Mouse (Mus musculus) cerebellum, postnatal 14 days (tissue): ENCODE data around the gene Inpp4b.
"Not testable (repeated sequence)": the region's sequence is repeated elsewhere in the genome, so short reads cannot be mapped to it uniquely, and the experiment has no call there.

Source experiments
- DNase-seq, 2 experiments: peaks; one replicate each; pipeline ENCODE4 v3.0.0; 2021; ENCODE audit warnings: mixed read lengths in 2 of 2

Gene Inpp4b

GRCm38 (mm10) chr8:81780166-81780565 lies 437.8 kb downstream of the Inpp4b start:
- no peak for DNase-seq

- DNase-seq, result no peak
These were observed 438.7 kb downstream of the Inpp4b start for GRCm38 (mm10) chr8:81780921-81781675.

GRCm38 (mm10) chr8:81782781-81783180 lies 440.4 kb downstream of the Inpp4b start:
- no peak for DNase-seq

- DNase-seq, result no peak
These were observed 442.4 kb downstream of the Inpp4b start for GRCm38 (mm10) chr8:81784775-81785174.

- DNase-seq, result no peak
These were observed 446.1 kb downstream of the Inpp4b start for GRCm38 (mm10) chr8:81788498-81788897.

- no peak for DNase-seq
These were observed 450.3 kb downstream of the Inpp4b start for GRCm38 (mm10) chr8:81792649-81793048.

GRCm38 (mm10) chr8:81798501-81798900 lies 456.1 kb downstream of the Inpp4b start:
- peak; percentile 56 to 62 for DNase-seq

- no peak for DNase-seq
These were observed 458.4 kb downstream of the Inpp4b start for GRCm38 (mm10) chr8:81800792-81801191.

- peak; percentile 74 to 80 for DNase-seq
These were observed 464.4 kb downstream of the Inpp4b start for GRCm38 (mm10) chr8:81806797-81807196.

GRCm38 (mm10) chr8:81807578-81807977 lies 465.2 kb downstream of the Inpp4b start:
- no peak for DNase-seq

GRCm38 (mm10) chr8:81808406-81808805 lies 466.1 kb downstream of the Inpp4b start:
- no peak for DNase-seq

- DNase-seq, result not testable (repeated sequence)
These were observed 467.1 kb downstream of the Inpp4b start for GRCm38 (mm10) chr8:81809414-81809813.

- DNase-seq, result no peak
These were observed 469.8 kb downstream of the Inpp4b start for GRCm38 (mm10) chr8:81812051-81812751.

GRCm38 (mm10) chr8:81814742-81815141 lies 472.4 kb downstream of the Inpp4b start:
- no peak for DNase-seq

GRCm38 (mm10) chr8:81815551-81815950 lies 473.2 kb downstream of the Inpp4b start:
- no peak for DNase-seq

- no peak for DNase-seq
These were observed 480.8 kb downstream of the Inpp4b start for GRCm38 (mm10) chr8:81823121-81823520.

- no peak for DNase-seq
These were observed 482.6 kb downstream of the Inpp4b start for GRCm38 (mm10) chr8:81824975-81825374.

- no peak for DNase-seq
These were observed 484.1 kb downstream of the Inpp4b start for GRCm38 (mm10) chr8:81826406-81826805.

GRCm38 (mm10) chr8:81827306-81827913 lies 485.1 kb downstream of the Inpp4b start:
- DNase-seq, result no peak

- peak; percentile 41 to 65 for DNase-seq
These were observed 489.1 kb downstream of the Inpp4b start for GRCm38 (mm10) chr8:81831430-81831829.

- no peak for DNase-seq
These were observed 491.5 kb downstream of the Inpp4b start for GRCm38 (mm10) chr8:81833852-81834251.

- no peak for DNase-seq
These were observed 498.2 kb downstream of the Inpp4b start for GRCm38 (mm10) chr8:81840512-81840911.

- DNase-seq, result no peak
These were observed 502.0 kb downstream of the Inpp4b start for GRCm38 (mm10) chr8:81844104-81844982.
